15 mouse cellular contexts compared by ENCODE assay signal in genomic region chr10:115096191-115096590, GRCm38 (mm10).
"Had no signal": no experiment of that assay in that cellular context is flagged by ENCODE, and none has a peak within 500 bp of the region (broad histone marks: within the 10 kb centered on the region; RNA-seq: fewer than 3 reads in every experiment).

No protein-coding gene starts in this region.

- DNase-seq: gastrocnemius, postnatal 14 days; gastrocnemius, postnatal 36 days; heart, adult 11 months; heart, adult 2 months; heart, postnatal 14 days; heart, postnatal 36 days; kidney, adult 11 months; kidney, adult 2 months; kidney, adult 9 months; kidney, postnatal 14 days; kidney, postnatal 36 days; layer of hippocampus, adult 9-11 months; layer of hippocampus, postnatal 36 days had no signal

- ATAC-seq: intestine, embryonic 16.5 days; liver, embryonic 12.5 days had no signal
